Mouse (Mus musculus) gonadal fat pad, adult 2 months (tissue): ENCODE data around the gene Ddx6. TPM values are rescaled to one million over a fixed set of nuclear protein-coding genes. Genes with fewer than 3 reads are reported as not detected.

Experiments used
- DNase-seq: peaks from one replicate; pipeline ENCODE4 v3.0.0-alpha.2; 2012; ENCODE audit warnings: low read depth
- polyA plus RNA-seq: library from polyadenylated mRNA; depleted of rRNA; stranded (reverse); fragments of >200 nt; gene quantifications from 2 replicates; pipeline ENCODE4 v1.2.3, GENCODE M21; 2012

Gene Ddx6
- polyA plus RNA-seq, 1 experiment = 22.8 TPM

GRCm38 (mm10) chr9:44640646-44641357, 36.1 kb downstream of the Ddx6 start:
- DNase-seq = no peak

- DNase-seq = no peak
Measured at GRCm38 (mm10) chr9:44641616-44642015, 36.9 kb downstream of the Ddx6 start.

- DNase-seq = no peak
Measured at GRCm38 (mm10) chr9:44643103-44643502, 38.4 kb downstream of the Ddx6 start.

- DNase-seq = no peak
Measured at GRCm38 (mm10) chr9:44644186-44644585, 39.5 kb downstream of the Ddx6 start.

- no peak for DNase-seq
Measured at GRCm38 (mm10) chr9:44645481-44645880, 40.8 kb downstream of the Ddx6 start.

GRCm38 (mm10) chr9:44645924-44646323, 41.2 kb downstream of the Ddx6 start:
- DNase-seq = no peak

GRCm38 (mm10) chr9:44646366-44646765, 41.7 kb downstream of the Ddx6 start:
- no peak for DNase-seq

- no peak for DNase-seq
Measured at GRCm38 (mm10) chr9:44647026-44647425, 42.3 kb downstream of the Ddx6 start.

GRCm38 (mm10) chr9:44647656-44648055, 43.0 kb downstream of the Ddx6 start:
- no peak for DNase-seq

GRCm38 (mm10) chr9:44648881-44649281, 44.2 kb downstream of the Ddx6 start:
- no peak for DNase-seq

GRCm38 (mm10) chr9:44652027-44652426, 47.3 kb downstream of the Ddx6 start:
- no peak for DNase-seq

- no peak for DNase-seq
Measured at GRCm38 (mm10) chr9:44653896-44654295, 49.2 kb downstream of the Ddx6 start.

- DNase-seq = no peak
Measured at GRCm38 (mm10) chr9:44655098-44656066, 50.7 kb downstream of the Ddx6 start.

- no peak for DNase-seq
Measured at GRCm38 (mm10) chr9:44663706-44664105, 59.0 kb downstream of the Ddx6 start.

GRCm38 (mm10) chr9:44671416-44671815, 66.7 kb downstream of the Ddx6 start:
- no peak for DNase-seq

GRCm38 (mm10) chr9:44672291-44672865, 67.7 kb downstream of the Ddx6 start:
- DNase-seq = no peak

- peak; percentile 70 for DNase-seq
Measured at GRCm38 (mm10) chr9:44673005-44673404, 68.3 kb downstream of the Ddx6 start, which contains the start of gene Treh. Treh (plus strand) TSS chr9:44673233.

- no peak for DNase-seq
Measured at GRCm38 (mm10) chr9:44678288-44678871, 73.7 kb downstream of the Ddx6 start.

- DNase-seq = no peak
Measured at GRCm38 (mm10) chr9:44679565-44679964, 74.9 kb downstream of the Ddx6 start.

GRCm38 (mm10) chr9:44683046-44683445, 78.4 kb downstream of the Ddx6 start:
- DNase-seq = no peak

- DNase-seq = no peak
Measured at GRCm38 (mm10) chr9:44685346-44686330, 80.9 kb downstream of the Ddx6 start.
